Mouse (Mus musculus): Measurements from ENCODE around the gene Slc6a13. TPM values are rescaled to one million over a fixed set of nuclear protein-coding genes. Genes with fewer than 3 reads are reported as not detected.

The Slc6a13 gene
- polyA plus RNA-seq, 1 experiment from 2014 or later = 8.7 TPM

DNA sequence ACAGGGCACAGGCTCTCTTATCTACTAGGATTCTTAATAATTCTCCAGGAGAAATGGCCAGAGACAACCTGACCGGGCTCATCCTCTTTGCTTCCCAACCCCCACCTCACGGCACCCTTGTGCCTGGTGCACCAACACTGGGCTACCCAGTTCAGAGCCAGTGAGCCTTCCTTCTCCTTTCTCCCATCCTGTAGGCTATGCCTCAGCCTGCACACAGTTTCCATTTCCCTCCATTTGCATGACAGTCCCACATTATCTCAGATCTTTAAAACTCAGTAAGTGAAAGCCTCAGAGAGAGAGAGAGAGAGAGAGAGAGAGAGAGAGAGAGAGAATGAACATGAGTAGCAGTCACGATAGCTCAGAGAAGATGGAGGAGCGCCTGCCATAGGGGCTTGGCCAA, 78.2 kb downstream of the Slc6a13 start:
- 54% methylated on average over 4 of the region's 4 CpGs for WGBS
- no peak for ATAC-seq (ENCODE audit: insufficient number of reproducible peaks, low FRiP score)
- H3K27me3 ChIP-seq (replicated peaks) = peaks cover 60% of the 10 kb centered on the region

DNA sequence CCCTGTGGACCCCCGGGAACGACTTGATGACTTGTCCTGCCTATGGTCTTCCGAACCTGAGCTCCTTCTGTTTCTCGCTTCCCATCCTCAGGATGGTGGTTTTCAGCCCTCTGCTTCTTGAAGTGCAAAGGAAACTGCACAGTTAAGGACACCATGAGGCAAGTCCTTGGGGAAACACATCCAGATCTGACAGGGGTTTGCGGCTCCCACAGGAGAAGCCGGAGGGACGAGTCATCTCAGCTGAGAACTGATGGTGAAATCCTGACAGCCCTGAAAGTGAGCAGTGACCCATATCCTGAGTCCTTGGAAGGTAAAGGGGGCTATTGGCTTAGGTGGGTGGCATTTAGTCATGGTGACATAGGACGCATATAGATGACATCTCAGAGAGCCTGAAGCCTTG, 80.5 kb downstream of the Slc6a13 start:
- no peak overlapping the region for H3K4me3 ChIP-seq
- H3K9ac ChIP-seq = no peak overlapping the region
- peaks cover 76% of the 10 kb centered on the region for H3K27me3 ChIP-seq (replicated peaks)
- ATAC-seq (ENCODE audit: insufficient number of reproducible peaks, low FRiP score) = no peak
- no peaks in the 10 kb centered on the region for H3K36me3 ChIP-seq
- no peak overlapping the region for H3K4me2 ChIP-seq
- no peaks in the 10 kb centered on the region for H3K4me1 ChIP-seq (replicated peaks)
- 74% methylated on average over 8 of the region's 8 CpGs for WGBS
- H3K9me3 ChIP-seq (replicated peaks) = no peaks in the 10 kb centered on the region
- no peak overlapping the region for H3K27ac ChIP-seq (ENCODE audit: poor library complexity, severe bottlenecking)

More for the DNA sequence above, 78.2 kb downstream of the Slc6a13 start:
- Histone ChIP-seq H3K9me3 (replicated peaks) (no peaks in the 10 kb centered on the region), H3K36me3 (no peaks in the 10 kb centered on the region), H3K4me1 (replicated peaks) (no peaks in the 10 kb centered on the region), H3K9ac (no peak overlapping the region), H3K4me3 (no peak overlapping the region), H3K4me2 (no peak overlapping the region), H3K27ac (ENCODE audit: poor library complexity, severe bottlenecking) (no peak overlapping the region)

DNA sequence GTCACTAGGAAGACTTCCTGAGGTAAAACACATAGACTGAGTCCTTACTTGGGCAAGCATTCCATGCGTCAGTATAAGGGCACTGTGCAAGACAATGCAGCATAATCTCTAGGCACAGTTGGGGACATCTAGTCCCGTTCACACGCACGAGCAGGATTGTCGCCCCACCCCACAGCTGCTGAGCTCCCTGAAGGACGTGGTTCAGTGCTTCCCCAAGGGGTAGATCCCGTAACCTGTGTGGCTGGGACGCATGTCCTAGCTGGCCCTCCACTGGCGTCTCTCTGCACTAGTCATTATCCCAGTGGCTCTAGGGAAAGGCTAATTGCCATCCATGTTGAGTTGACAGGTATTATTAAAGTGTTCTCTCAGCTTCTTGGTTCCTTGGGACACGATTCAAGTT, 82.0 kb downstream of the Slc6a13 start:
- Histone ChIP-seq H3K9me3 (replicated peaks) (no peaks in the 10 kb centered on the region), H3K27ac (ENCODE audit: poor library complexity, severe bottlenecking) (no peak overlapping the region), H3K4me3 (no peak overlapping the region), H3K27me3 (replicated peaks) (peaks cover 85% of the 10 kb centered on the region), H3K9ac (no peak overlapping the region), H3K4me2 (no peak overlapping the region), H3K4me1 (replicated peaks) (no peaks in the 10 kb centered on the region), H3K36me3 (no peaks in the 10 kb centered on the region)
- 63% methylated on average over 10 of the region's 10 CpGs for WGBS
- ATAC-seq (ENCODE audit: insufficient number of reproducible peaks, low FRiP score) = no peak

DNA sequence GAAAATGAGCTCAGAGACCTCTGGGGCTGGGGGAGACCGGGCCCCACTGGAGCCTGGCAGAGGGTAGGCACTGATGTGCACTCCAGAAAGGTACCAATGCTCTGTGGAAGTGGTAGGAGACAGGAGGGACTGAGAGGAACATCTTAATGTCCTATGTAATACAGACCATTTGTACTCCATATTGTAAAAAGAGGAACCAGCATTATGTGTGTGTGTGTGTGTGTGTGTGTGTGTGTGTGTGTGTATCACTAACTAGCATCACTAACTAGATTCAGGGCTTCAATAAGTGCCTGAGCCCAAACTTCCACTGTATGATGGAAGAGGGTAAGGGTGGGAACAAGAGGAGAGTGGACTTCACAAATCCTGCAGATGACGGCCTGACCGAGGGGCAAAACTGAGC, 85.4 kb downstream of the Slc6a13 start:
- Histone ChIP-seq H3K27ac (ENCODE audit: poor library complexity, severe bottlenecking) (no peak overlapping the region), H3K4me3 (no peak overlapping the region), H3K4me2 (no peak overlapping the region), H3K27me3 (replicated peaks) (peaks cover 65% of the 10 kb centered on the region), H3K9ac (no peak overlapping the region), H3K4me1 (replicated peaks) (no peaks in the 10 kb centered on the region), H3K9me3 (replicated peaks) (no peaks in the 10 kb centered on the region), H3K36me3 (no peaks in the 10 kb centered on the region)
- 73% methylated on average over 3 of the region's 3 CpGs for WGBS
- ATAC-seq (ENCODE audit: insufficient number of reproducible peaks, low FRiP score) = no peak

Small RNA genes lying within 50 kb of the gene (microRNA-seq; reads per million reads assigned to microRNA genes)
- not detected for gene Gm24855

Other genes with a start within 250 kb of the Slc6a13 start
- 37.4 and 39.5 TPM in 2 replicates for gene Mical3, start 169.2 kb upstream of the Slc6a13 start, polyA plus RNA-seq (2016; fragmentation: Nextera tagmentation; extraction: Ambion mirVana)
- gene Pex26, start 116.6 kb upstream of the Slc6a13 start, polyA plus RNA-seq (2016; fragmentation: Nextera tagmentation; extraction: Ambion mirVana) = 6.1 and 6.5 TPM in 2 replicates
- 0.42 and 0.55 TPM in 2 replicates for gene Tuba8, start 89.5 kb upstream of the Slc6a13 start, polyA plus RNA-seq (2016; fragmentation: Nextera tagmentation; extraction: Ambion mirVana)
- gene Usp18, start 54.3 kb upstream of the Slc6a13 start, polyA plus RNA-seq (2016; fragmentation: Nextera tagmentation; extraction: Ambion mirVana) = 1.5 and 1.8 TPM in 2 replicates
- not detected in 2 replicates for gene Slc6a12, start 42.8 kb downstream of the Slc6a13 start, polyA plus RNA-seq (2016; fragmentation: Nextera tagmentation; extraction: Ambion mirVana)
- not detected in 2 replicates for gene Iqsec3, start 173.5 kb downstream of the Slc6a13 start, polyA plus RNA-seq (2016; fragmentation: Nextera tagmentation; extraction: Ambion mirVana)

Measured in heart, embryonic 12.5 days (tissue).